Mouse (Mus musculus) kidney, embryonic 16.5 days (tissue): ENCODE results near the gene Kcnb1. TPM values are rescaled to one million over a fixed set of nuclear protein-coding genes. Genes with fewer than 3 reads are reported as not detected.

Source experiments
- ATAC-seq: fragments of 200-750 bp; cut with Nextera tagmentation; 2 replicates; pipeline ENCODE4 v1.8.0; 2017; ENCODE audit warnings: moderate TSS enrichment; ENCODE audit not compliant: low FRiP score, low TSS enrichment
- H3K27ac ChIP-seq: fragments of 300-500 bp; sonication (generic); 2 replicates; pipeline ENCODE4 v1.5.1; 2014; ENCODE audit warnings: low read length
- H3K27me3 ChIP-seq: fragments of 300-500 bp; sonication (generic); 2 replicates; pipeline ENCODE4 v1.6.1; 2014; ENCODE audit warnings: low read length, control low read depth, mixed read lengths; ENCODE audit not compliant: insufficient read depth
- H3K36me3 ChIP-seq: fragments of 300-500 bp; sonication (generic); 2 replicates; pipeline ENCODE4 v1.6.1; 2014; ENCODE audit warnings: low read length, control low read depth, mixed read lengths; ENCODE audit not compliant: insufficient read depth
- H3K4me1 ChIP-seq: fragments of 300-500 bp; sonication (generic); 2 replicates; pipeline ENCODE4 v1.6.1; 2014; ENCODE audit warnings: low read length, control low read depth, mixed read lengths; ENCODE audit not compliant: insufficient read depth
- H3K4me2 ChIP-seq: fragments of 300-500 bp; sonication (generic); replicated peaks from 2 replicates; pipeline ENCODE4 v1.6.1; 2014; ENCODE audit warnings: low read depth, low read length
- H3K4me3 ChIP-seq: fragments of 300-500 bp; sonication (generic); 2 replicates; pipeline ENCODE4 v1.5.1; 2014; ENCODE audit warnings: mild to moderate bottlenecking, low read length
- H3K9ac ChIP-seq: fragments of 300-500 bp; sonication (generic); replicated peaks from 2 replicates; pipeline ENCODE4 v1.6.1; 2014; ENCODE audit warnings: low read length
- H3K9me3 ChIP-seq: fragments of 300-500 bp; sonication (generic); 2 replicates; pipeline ENCODE4 v1.6.1; 2016; ENCODE audit warnings: low read length, control low read depth
- whole genome bisulfite sequencing: fragments of 180-500 bp; shearing (Covaris S2); extraction: QIAGEN DNeasy Blood & Tissue Kit; methylation state at CpG from one replicate; pipeline ENCODE4 v1.1.7; 2014; 5-methylcytosine and 5-hydroxymethylcytosine counted together
- polyA plus RNA-seq: library from polyadenylated mRNA; unstranded; fragments of >200 nt; fragmentation: Nextera tagmentation; extraction: Ambion mirVana; gene quantifications from 2 replicates; pipeline ENCODE4 v1.2.1, GENCODE M21; 2015

Gene Kcnb1
- polyA plus RNA-seq, 1 experiment from 2014 or later = 1.1 TPM

GRCm38 (mm10) chr2:167177231-167177641, 12.7 kb downstream of the Kcnb1 start:
- no peak overlapping the region for H3K27ac ChIP-seq
- no peaks in the 10 kb centered on the region for H3K4me1 ChIP-seq
- H3K4me3 ChIP-seq = no peak overlapping the region
- 58% methylated on average over 10 of the region's 10 CpGs for WGBS
- H3K9me3 ChIP-seq = no peaks in the 10 kb centered on the region
- no peak overlapping the region for H3K4me2 ChIP-seq
- no peak overlapping the region for H3K9ac ChIP-seq
- no peaks in the 10 kb centered on the region for H3K27me3 ChIP-seq
- no peak for ATAC-seq
- H3K36me3 ChIP-seq = no peaks in the 10 kb centered on the region

GRCm38 (mm10) chr2:167175284-167175683, 14.7 kb downstream of the Kcnb1 start:
- no peaks in the 10 kb centered on the region for H3K36me3 ChIP-seq
- no peak overlapping the region for H3K4me2 ChIP-seq
- no peaks in the 10 kb centered on the region for H3K27me3 ChIP-seq
- 93% methylated on average over 6 of the region's 6 CpGs for WGBS
- no peak overlapping the region for H3K27ac ChIP-seq
- H3K4me3 ChIP-seq = no peak overlapping the region
- no peaks in the 10 kb centered on the region for H3K9me3 ChIP-seq
- H3K4me1 ChIP-seq = no peaks in the 10 kb centered on the region
- no peak for ATAC-seq
- no peak overlapping the region for H3K9ac ChIP-seq

DNA sequence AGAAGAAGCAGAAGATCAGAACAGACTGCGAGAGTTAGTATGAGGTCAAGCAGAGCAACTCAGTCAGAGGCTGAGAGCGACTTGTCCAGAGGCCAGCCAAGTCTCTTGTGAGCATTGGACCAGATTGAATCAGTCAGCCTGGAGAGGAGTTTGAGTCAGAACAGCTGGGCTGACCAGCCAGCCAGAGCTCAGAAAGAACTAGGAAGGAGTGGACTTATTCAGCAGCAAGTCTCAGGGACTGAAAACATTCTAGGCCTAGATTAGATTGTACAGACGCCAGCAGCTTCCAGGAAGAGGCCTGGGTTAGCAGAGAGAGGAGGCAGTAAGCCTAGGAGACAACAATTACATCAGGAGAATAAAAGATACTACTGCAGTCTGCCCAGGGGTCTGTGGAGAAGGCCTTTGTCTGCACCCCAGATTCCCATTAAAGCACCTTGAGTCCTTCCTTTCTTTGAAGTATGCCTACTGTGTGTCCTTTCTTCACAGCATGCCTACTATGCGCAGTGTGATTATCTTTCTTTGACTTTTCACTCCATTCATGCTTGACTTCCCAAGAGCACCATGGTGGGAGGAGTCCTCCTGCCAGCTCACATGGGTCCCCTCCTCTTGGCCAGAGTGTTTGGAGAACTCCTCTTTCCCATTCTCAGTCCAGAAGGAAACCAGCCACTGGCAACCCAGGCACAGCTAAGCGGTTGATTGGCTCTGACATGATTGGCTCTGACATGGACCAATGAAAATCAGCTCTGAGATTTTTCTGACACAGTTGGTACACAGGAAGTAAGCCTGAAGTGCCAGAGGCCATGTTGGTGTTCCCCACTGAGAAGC, 16.7 kb downstream of the Kcnb1 start:
- H3K9me3 ChIP-seq = no peaks in the 10 kb centered on the region
- ATAC-seq = peak; percentile 71
- no peak overlapping the region for H3K4me2 ChIP-seq
- no peak overlapping the region for H3K9ac ChIP-seq
- H3K4me3 ChIP-seq = no peak overlapping the region
- H3K27ac ChIP-seq = peak overlapping the region; percentile 78
- WGBS = 59% methylated on average over 5 of the region's 5 CpGs
- H3K4me1 ChIP-seq = peaks cover 5% of the 10 kb centered on the region; the same call in 1 of the 2 replicates
- no peaks in the 10 kb centered on the region for H3K27me3 ChIP-seq
- H3K36me3 ChIP-seq = no peaks in the 10 kb centered on the region

DNA sequence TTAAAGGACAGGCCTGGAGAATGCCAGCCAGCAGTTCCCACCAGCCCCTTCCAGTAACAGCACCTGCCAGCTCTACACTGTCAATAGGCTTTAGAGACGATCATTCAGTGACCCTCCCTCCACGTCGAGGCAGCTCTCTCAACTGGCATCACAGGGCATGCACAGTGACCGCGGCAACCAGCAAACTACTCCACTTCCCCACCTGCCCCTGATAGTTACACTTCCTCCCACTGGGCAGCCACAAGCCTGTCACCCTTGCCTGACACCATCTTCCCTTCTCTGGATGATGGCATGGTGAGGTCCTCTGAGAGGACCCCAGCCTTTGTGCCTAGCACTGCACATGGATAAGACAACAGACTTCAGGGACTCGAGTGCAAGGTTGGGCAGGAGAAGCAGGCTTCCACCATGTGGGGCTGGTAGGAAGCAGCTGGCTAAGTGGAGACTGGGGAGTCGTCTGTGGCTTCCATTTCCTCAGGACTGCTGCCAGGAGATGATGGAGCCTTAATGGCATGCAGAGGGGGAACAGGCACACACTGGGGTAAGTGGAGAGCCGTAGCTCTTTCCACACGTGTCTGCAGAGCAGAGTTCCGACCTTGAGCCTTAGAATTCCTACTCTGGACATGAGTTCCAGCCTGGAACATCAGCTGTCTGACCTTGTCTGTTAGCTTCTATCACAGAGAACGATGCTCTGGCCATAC, 22.3 kb downstream of the Kcnb1 start:
- H3K4me2 ChIP-seq = no peak overlapping the region
- no peaks in the 10 kb centered on the region for H3K9me3 ChIP-seq
- no peak overlapping the region for H3K9ac ChIP-seq
- no peaks in the 10 kb centered on the region for H3K27me3 ChIP-seq
- WGBS = 54% methylated on average over 11 of the region's 11 CpGs
- ATAC-seq = no peak
- H3K27ac ChIP-seq = no peak overlapping the region
- peaks cover 18% of the 10 kb centered on the region; the same call in 1 of the 2 replicates for H3K4me1 ChIP-seq
- no peak overlapping the region for H3K4me3 ChIP-seq
- no peaks in the 10 kb centered on the region for H3K36me3 ChIP-seq

GRCm38 (mm10) chr2:167163600-167163999, 26.4 kb downstream of the Kcnb1 start:
- WGBS = 76% methylated on average over 9 of the region's 9 CpGs

GRCm38 (mm10) chr2:167163134-167163533, 26.8 kb downstream of the Kcnb1 start:
- 78% methylated on average over 10 of the region's 10 CpGs for WGBS
- peak overlapping the region; percentile 29; the same call in 1 of the 2 replicates for H3K27ac ChIP-seq
- ATAC-seq = 0 out of 2 replicates have a peak, but pooled peaks have one; percentile 8

More at GRCm38 (mm10) chr2:167163600-167163999, 26.4 kb downstream of the Kcnb1 start:
- no peaks in the 10 kb centered on the region for H3K9me3 ChIP-seq
- H3K27ac ChIP-seq = no peak overlapping the region
- H3K9ac ChIP-seq = no peak overlapping the region
- no peak overlapping the region for H3K4me2 ChIP-seq
- H3K27me3 ChIP-seq = no peaks in the 10 kb centered on the region
- H3K4me1 ChIP-seq = peaks cover 17% of the 10 kb centered on the region; the same call in 1 of the 2 replicates
- no peak for ATAC-seq
- H3K4me3 ChIP-seq = no peak overlapping the region
- no peaks in the 10 kb centered on the region for H3K36me3 ChIP-seq

GRCm38 (mm10) chr2:167162516-167163021, 27.4 kb downstream of the Kcnb1 start:
- Histone ChIP-seq H3K27me3 (no peaks in the 10 kb centered on the region), H3K27ac (peak overlapping the region; percentile 29; the same call in 1 of the 2 replicates), H3K9ac (no peak overlapping the region), H3K36me3 (no peaks in the 10 kb centered on the region), H3K9me3 (no peaks in the 10 kb centered on the region), H3K4me1 (peaks cover 7% of the 10 kb centered on the region; the same call in 1 of the 2 replicates), H3K4me3 (no peak overlapping the region), H3K4me2 (no peak overlapping the region)
- 43% methylated on average over 10 of the region's 10 CpGs for WGBS
- peak; percentile 64; the same call in 1 of the 2 replicates for ATAC-seq

More at GRCm38 (mm10) chr2:167163134-167163533, 26.8 kb downstream of the Kcnb1 start:
- Histone ChIP-seq H3K9ac (no peak overlapping the region), H3K27me3 (no peaks in the 10 kb centered on the region), H3K4me2 (no peak overlapping the region), H3K9me3 (no peaks in the 10 kb centered on the region), H3K36me3 (no peaks in the 10 kb centered on the region), H3K4me1 (peaks cover 12% of the 10 kb centered on the region; the same call in 1 of the 2 replicates), H3K4me3 (no peak overlapping the region)

GRCm38 (mm10) chr2:167159721-167160120, 30.2 kb downstream of the Kcnb1 start:
- Histone ChIP-seq H3K27me3 (no peaks in the 10 kb centered on the region), H3K36me3 (no peaks in the 10 kb centered on the region), H3K27ac (no peak overlapping the region), H3K9ac (no peak overlapping the region), H3K4me3 (no peak overlapping the region), H3K4me1 (peaks cover 19% of the 10 kb centered on the region), H3K4me2 (no peak overlapping the region), H3K9me3 (no peaks in the 10 kb centered on the region)
- 92% methylated on average over 4 of the region's 4 CpGs for WGBS
- ATAC-seq = no peak

DNA sequence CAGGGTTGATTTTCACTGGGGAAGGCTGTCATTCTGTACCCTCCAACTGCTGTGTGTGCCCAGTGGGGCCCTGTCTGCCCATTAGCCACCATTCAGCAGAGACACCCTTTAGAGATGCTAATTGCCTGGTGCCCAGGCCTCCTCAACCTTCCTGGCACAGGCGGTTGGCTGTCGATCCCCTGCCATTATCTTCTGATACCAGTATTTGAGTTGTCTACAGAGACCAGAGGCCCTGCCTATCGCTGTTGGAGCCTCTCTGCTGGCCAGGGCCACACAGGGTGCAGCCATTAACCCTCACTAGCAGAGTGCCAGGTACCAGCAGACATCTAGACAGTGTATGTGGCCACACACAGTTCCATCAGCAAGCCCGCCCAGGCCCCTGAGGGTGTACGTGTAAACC, 31.2 kb downstream of the Kcnb1 start:
- Histone ChIP-seq H3K4me1 (peaks cover 19% of the 10 kb centered on the region), H3K27ac (no peak overlapping the region), H3K36me3 (no peaks in the 10 kb centered on the region), H3K27me3 (no peaks in the 10 kb centered on the region), H3K9ac (no peak overlapping the region), H3K9me3 (no peaks in the 10 kb centered on the region), H3K4me2 (no peak overlapping the region), H3K4me3 (no peak overlapping the region)
- 91% methylated on average over 5 of the region's 5 CpGs for WGBS
- ATAC-seq = no peak
